Mouse (Mus musculus) CD4-positive, CD25-positive, alpha-beta regulatory T cell, adult 2 months (primary cell): ENCODE results near the gene Gadd45a.

ENCODE experiments used
- DNase-seq: peaks from one replicate; pipeline ENCODE4 v3.0.0-alpha.2; 2012; ENCODE audit warnings: low read depth, low spot score

Gene Gadd45a

GRCm38 (mm10) chr6:67036837-67037628 lies at the start of gene Gadd45a:
Gadd45a (minus strand) TSS chr6:67037457.
- DNase-seq = peak; percentile 95

DNA sequence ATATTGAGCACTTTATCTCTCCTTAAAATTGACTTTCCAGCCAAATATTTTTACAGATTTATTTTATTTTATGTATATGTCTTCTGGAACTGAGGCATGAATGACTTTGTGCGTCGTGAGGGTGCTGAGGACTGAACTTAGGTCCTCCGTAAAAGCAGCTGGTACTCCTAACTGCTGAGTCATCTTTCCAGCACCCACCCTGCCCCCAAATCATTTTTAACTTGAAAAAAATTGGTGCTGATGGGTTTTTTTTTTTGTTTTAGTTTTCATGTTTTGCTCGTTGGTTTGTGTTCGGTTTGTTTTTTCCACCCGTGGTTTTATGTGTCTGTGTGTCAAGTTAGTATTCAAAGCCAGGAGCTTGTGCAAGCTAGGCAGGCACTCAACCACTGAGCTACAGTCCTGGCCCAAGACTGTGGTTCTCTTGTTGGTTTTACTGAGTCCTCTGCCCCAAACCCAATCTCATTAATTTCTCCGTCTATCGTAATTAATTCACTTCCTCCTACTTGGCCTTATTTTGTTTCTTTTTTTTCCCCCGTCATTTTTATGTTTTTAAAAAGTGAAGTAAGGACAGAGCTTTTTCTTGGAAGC lies 48.7 kb upstream of the Gadd45a start:
- DNase-seq = no peak

DNA sequence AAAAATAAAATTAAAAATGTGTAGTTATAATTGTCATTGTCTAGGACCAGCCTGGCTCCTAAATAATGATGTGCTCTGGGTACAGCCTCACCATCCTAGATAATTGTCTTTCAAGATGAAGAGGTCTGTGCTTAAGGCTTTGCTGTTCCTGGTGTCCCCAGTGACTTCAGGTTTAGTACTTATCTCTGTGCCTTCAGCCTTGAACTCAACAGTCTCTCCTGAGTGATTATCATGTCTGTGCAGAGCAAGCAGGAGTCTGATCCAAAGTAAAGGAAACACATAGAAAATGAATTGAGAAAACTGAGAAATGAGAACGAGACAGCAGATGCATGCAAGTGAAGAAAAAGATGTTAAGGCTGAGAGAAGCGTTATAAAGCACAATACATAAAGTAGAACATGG lies 47.2 kb upstream of the Gadd45a start:
- no peak for DNase-seq

GRCm38 (mm10) chr6:67081141-67081540 lies 43.9 kb upstream of the Gadd45a start:
- no peak for DNase-seq

- DNase-seq = no peak
These were observed 40.8 kb upstream of the Gadd45a start for GRCm38 (mm10) chr6:67078076-67078475.

DNA sequence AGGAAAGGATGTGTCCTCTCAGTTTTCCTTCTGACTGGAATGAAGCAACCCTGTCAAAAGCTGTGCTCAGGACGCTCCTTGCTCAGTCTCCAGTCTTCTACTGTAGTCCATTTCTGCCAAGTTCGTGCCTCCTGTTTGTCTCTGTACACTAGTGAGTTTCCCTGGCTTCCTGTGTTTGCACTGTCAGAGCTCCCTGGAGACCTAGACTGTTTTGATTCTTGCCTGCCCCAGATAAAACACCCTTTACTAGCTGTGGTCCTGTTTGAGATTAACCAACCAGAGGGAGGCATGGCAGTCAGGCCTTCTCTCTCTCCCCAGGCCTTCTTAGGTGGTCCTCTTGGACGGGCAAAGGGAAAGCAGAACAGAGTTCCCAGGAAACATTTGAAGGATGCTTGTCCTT lies 40.2 kb upstream of the Gadd45a start:
- DNase-seq = no peak

- DNase-seq = no peak
These were observed 39.1 kb upstream of the Gadd45a start for GRCm38 (mm10) chr6:67076348-67076747.

- DNase-seq = no peak
These were observed 37.6 kb upstream of the Gadd45a start for GRCm38 (mm10) chr6:67074868-67075267.

GRCm38 (mm10) chr6:67073929-67074328 lies 36.7 kb upstream of the Gadd45a start:
- DNase-seq = no peak

DNA sequence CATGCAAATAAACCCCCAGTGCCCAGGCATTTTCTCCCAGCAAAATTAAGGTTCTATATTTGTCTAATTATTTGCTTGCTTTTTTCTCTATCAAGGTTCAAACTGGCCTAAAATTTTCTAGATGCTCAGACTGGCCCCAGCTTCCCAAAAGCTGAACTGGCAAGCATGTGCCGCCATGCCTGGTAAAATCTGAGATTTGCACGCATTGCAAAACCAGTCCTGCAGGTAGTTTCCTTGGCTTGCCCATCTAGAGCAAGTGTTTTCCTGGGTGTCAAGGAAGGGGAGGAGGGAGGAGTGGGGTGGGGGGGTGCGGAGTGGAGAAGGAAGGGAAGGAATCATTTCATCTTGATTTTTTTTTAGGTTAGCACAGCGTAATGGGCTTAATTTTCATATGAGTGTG lies 36.2 kb upstream of the Gadd45a start:
- no peak for DNase-seq

GRCm38 (mm10) chr6:67071615-67072014 lies 34.4 kb upstream of the Gadd45a start:
- DNase-seq = no peak

- peak; percentile 23 for DNase-seq
These were observed 32.6 kb upstream of the Gadd45a start for GRCm38 (mm10) chr6:67069800-67070315.

DNA sequence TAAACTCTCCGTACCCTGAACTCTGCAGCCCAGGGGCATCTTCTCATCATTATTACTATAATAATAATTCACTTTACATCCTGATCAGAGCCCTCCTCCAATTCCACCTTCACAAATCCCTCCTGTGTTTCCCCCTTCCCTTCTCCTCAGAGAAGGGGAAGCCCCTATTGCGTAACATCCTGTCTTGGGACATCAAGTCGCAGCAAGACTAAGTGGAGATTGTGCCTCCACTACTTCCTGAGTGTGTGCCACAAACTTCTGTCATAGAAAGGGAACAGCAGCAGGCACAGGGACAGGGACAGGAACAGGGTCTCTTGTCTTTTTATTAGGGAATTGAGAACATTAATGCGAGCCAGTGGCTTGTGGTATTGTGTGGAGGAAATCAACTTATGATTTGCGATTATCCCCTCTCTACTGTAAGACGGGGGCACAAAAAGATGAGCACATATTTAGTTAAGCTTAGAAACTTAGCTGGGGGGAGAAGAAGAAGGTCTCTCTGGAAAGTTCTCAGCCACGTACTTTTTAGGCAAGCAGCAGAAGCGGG lies 32.0 kb upstream of the Gadd45a start:
- DNase-seq = peak; percentile 66

DNA sequence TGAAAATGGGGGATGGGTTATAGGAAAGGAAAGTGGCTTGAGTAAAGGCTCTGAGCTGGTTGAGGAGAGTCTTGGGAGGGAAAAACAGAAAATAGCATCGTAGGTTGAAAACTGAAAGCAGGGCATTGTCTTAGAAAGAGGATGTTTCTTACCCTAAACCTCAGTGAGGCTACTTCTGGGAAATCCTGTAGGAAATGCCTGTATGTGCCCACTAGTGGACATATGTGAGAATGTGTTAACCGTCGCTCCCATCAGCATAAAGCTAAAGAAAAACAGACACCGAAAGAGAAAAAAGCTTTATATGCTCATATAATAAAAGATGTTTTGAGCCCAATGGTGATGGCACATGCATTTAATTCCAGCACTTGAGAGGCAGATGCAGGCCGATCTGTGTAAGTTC lies 22.8 kb upstream of the Gadd45a start:
- no peak for DNase-seq

DNA sequence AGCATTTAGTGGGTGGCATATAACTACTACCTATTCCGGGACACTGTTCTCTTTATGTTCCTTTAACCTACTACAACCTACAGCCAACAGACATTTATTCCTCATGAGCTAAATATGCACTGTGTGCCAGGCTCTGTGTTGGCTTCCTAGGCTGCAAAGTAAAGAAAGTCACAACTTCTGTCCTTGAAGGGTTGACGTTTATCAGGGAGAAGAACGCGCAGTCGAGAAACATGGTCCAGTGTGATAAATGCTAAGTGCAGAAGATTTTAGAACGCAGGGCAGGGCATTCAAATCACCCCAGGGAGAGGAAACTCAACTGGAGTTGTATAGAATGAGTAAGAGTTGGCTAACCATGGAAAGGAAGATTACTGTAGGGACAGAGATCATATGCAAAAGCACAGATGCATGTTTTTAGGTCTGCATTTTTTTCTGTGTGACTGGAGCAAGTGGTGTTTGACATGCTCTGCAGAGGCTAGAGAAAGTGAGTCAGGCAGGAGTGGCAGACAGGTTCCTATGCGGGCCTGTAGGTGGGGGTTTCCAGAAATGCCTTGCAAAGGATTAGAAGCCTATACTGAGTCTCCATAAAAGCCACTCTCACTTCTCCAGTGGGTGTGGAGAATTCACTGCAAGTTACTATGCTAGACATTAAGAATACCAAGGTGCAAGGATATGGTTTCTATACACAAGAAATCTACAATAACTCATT lies 20.9 kb upstream of the Gadd45a start:
- DNase-seq = no peak

DNA sequence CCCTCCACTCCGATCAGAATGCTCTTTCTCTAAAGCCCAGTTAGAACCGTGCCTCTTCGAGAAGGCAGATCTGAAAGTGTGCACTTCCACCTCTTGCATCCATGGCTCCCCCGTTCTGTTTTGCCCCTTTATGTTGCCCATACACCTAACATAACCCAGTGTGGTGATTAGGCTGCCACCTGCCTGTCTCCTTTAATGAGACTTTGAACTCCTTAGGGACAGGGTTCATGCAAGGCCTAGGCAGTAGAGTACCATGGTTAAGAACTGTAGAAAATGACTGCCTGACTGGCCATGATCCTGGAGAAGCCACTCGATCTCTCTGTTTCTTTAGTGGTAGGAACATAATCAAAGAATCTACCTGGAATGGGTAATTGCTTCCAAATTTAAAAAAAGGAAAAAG lies 20.3 kb upstream of the Gadd45a start:
- DNase-seq = no peak

GRCm38 (mm10) chr6:67056889-67057564 lies 19.8 kb upstream of the Gadd45a start:
- no peak for DNase-seq

GRCm38 (mm10) chr6:67056108-67056888 lies 19.0 kb upstream of the Gadd45a start:
- peak; percentile 64 for DNase-seq

- DNase-seq = no peak
These were observed 12.8 kb upstream of the Gadd45a start for GRCm38 (mm10) chr6:67050063-67050462.

GRCm38 (mm10) chr6:67049695-67050038 lies 12.4 kb upstream of the Gadd45a start:
- DNase-seq = no peak
